Mouse (Mus musculus) myocyte (in vitro differentiated cells): ENCODE measurements at regions not wholly inside any gene's neighbourhood (a gene's known extent, or its start where the extent isn't known, plus 50 kb on each side); places are given as distances from the start of the nearest gene placed in this dataset.

Source experiments
- CEBPB ChIP-seq: IDR thresholded peaks from 2 replicates; pipeline ENCODE4 v1.6.1; 2011; ENCODE audit warnings: mild to moderate bottlenecking, moderate library complexity; ENCODE audit not compliant: poor library complexity, insufficient read depth, severe bottlenecking
- E2F4 ChIP-seq: IDR thresholded peaks from one replicate; pipeline ENCODE4 v1.6.1; 2011; ENCODE audit warnings: mild to moderate bottlenecking, control low read depth, moderate library complexity; ENCODE audit not compliant: insufficient read depth
- MAX ChIP-seq: IDR thresholded peaks from one replicate; pipeline ENCODE4 v1.6.1; 2011; ENCODE audit warnings: low read depth, mild to moderate bottlenecking, control low read depth
- MYOD1 ChIP-seq, 3 experiments: IDR thresholded peaks; one replicate each; pipeline ENCODE4 v1.6.1; 2011; ENCODE audit warnings: control low read depth in 2 of 3, low read depth in 2 of 3, mild to moderate bottlenecking in 2 of 3, moderate library complexity in 1 of 3; ENCODE audit not compliant: insufficient read length in 2 of 3, control insufficient read depth in 1 of 3
- MYOG ChIP-seq, 3 experiments: IDR thresholded peaks; one replicate each; pipeline ENCODE4 v1.6.1; 2011; ENCODE audit warnings: control low read depth in 2 of 3, low read depth in 2 of 3, mild to moderate bottlenecking in 2 of 3; ENCODE audit not compliant: insufficient read length in 2 of 3, control insufficient read depth in 1 of 3, insufficient read depth in 1 of 3
- POLR2A ChIP-seq: IDR thresholded peaks from one replicate; pipeline ENCODE4 v1.6.1; 2011; ENCODE audit warnings: low read depth, mild to moderate bottlenecking, control low read depth, moderate library complexity; ENCODE audit not compliant: insufficient read length
- POLR2AphosphoS2 ChIP-seq: IDR thresholded peaks from one replicate; pipeline ENCODE4 v1.6.1; 2011; ENCODE audit warnings: low read depth, control low read depth; ENCODE audit not compliant: insufficient read length
- REST ChIP-seq: IDR thresholded peaks from one replicate; pipeline ENCODE4 v1.6.1; 2011; ENCODE audit warnings: mild to moderate bottlenecking, control low read depth, moderate library complexity; ENCODE audit not compliant: insufficient read depth, insufficient read length
- SRF ChIP-seq: IDR thresholded peaks from one replicate; pipeline ENCODE4 v1.6.1; 2011; ENCODE audit warnings: low read depth; ENCODE audit not compliant: control insufficient read depth, insufficient read length
- TCF12 ChIP-seq: IDR thresholded peaks from one replicate; pipeline ENCODE4 v1.6.1; 2011; ENCODE audit warnings: mild to moderate bottlenecking, control low read depth; ENCODE audit not compliant: poor library complexity, insufficient read depth, severe bottlenecking
- TCF3 ChIP-seq: IDR thresholded peaks from one replicate; pipeline ENCODE4 v1.6.1; 2011; ENCODE audit warnings: low read depth, control low read depth; ENCODE audit not compliant: insufficient read length
- USF1 ChIP-seq: IDR thresholded peaks from one replicate; pipeline ENCODE4 v1.6.1; 2011; ENCODE audit warnings: low read depth, mild to moderate bottlenecking, control low read depth, moderate library complexity

- TF ChIP-seq POLR2A (no peak), E2F4 (no peak), SRF (no peak), POLR2AphosphoS2 (no peak), MYOG (IDR thresholded peaks at IDR 0.05; ENCODE audit: control insufficient read depth in 1 of 3, insufficient read depth in 1 of 3, insufficient read length in 2 of 3, low read depth in 2 of 3) (no peak), TCF12 (no peak), MAX (no peak), TCF3 (no peak), USF1 (no peak), MYOD1 (IDR thresholded peaks at IDR 0.05; ENCODE audit: control insufficient read depth in 1 of 3, insufficient read length in 2 of 3, low read depth in 2 of 3) (no peak), CEBPB (no peak), REST (no peak)
These were observed 56.3 kb upstream of the Stmnd1 start for GRCm38 (mm10) chr13:46216954-46217838.
